Mouse (Mus musculus): ENCODE measurements at regions not wholly inside any gene's neighbourhood (a gene's known extent, or its start where the extent isn't known, plus 50 kb on each side); places are given as distances from the start of the nearest gene placed in this dataset.

- no peak for DNase-seq
These were observed 712.7 kb upstream of the Cdh18 start for GRCm38 (mm10) chr15:21836110-21836509.

GRCm38 (mm10) chr15:21858540-21858939 lies 690.3 kb upstream of the Cdh18 start:
- no peak for DNase-seq

DNA sequence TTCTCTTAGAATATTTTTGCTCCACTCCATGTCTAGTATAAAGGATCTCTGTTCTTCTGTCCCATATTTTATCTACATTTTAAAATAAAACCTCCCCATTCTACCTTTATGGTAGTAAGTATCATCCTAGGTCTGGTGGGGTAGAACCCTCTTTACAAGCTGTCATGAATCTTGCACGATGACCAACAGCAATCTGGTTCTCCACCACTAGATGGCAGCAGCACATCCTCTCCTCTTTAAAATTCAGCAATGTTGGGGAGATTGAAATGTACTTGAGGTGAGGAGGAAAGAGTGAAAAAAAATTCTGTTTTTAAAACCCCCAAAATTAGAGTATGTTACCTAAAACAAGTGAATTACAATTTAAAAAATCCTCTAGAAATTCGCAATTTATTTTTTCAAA lies 663.6 kb upstream of the Cdh18 start:
- DNase-seq: peak; percentile 67
